Mouse (Mus musculus) small intestine, adult 10 weeks (tissue): ENCODE results near the gene Adamts8. TPM values are rescaled to one million over a fixed set of nuclear protein-coding genes. Genes with fewer than 3 reads are reported as not detected.

Source experiments
- polyA plus RNA-seq: library from polyadenylated mRNA; stranded (reverse); fragments of 350-450 nt; fragmentation: Illumina TruSeq; extraction: RNeasy Lipid Tissue Mini Kit (QIAGEN cat#74804); gene quantifications from one replicate; pipeline ENCODE4 v1.2.3, GENCODE M21; 2014; ENCODE audit warnings: low replicate concordance

The Adamts8 gene
- polyA plus RNA-seq: 0.82 TPM

DNA sequence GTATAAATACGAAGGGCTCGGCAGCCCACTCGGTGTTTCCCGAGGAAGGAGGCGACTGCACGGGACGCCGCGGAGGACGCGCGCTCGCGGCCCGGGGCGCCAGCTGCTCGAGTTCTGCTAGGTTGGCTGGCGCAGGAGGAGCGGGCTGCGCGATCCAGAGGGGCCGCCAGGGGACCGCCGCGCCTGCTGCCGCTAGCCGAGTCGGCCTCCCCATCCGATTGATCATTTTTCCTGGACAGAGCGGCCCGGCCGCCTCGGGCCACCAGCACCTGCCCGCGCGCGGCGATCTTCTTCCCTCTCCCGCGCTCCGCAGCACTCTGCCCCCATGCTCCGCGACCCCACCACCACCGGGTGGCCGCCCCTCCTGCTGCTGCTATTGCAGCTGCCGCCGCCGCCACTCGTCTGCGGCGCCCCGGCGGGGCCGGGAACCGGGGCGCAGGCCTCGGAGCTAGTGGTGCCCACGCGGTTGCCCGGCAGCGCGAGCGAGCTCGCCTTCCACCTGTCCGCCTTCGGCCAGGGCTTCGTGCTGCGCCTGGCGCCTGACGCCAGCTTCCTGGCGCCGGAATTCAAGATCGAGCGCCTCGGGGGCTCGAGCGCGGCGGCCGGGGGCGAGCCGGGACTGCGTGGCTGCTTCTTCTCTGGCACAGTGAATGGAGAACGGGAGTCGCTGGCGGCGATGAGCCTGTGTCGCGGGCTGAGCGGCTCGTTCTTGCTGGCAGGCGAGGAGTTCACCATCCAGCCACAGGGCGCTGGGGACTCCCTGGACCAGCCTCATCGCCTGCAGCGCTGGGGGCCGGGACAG lies at the start of gene Adamts8:
Gene Adamts8 (plus strand): TSS at position 51 of the 802 bp plus-strand sequence.

GRCm38 (mm10) chr9:30922197-30922894 lies 20.0 kb upstream of the Adamts8 start, which contains the start of gene Adamts15:
Gene Adamts15 (minus strand): TSS chr9:30922452.

Other genes starting within 250 kb of the Adamts8 start
- 1.6 TPM for gene Adamts15, start 20.1 kb upstream of the Adamts8 start, polyA plus RNA-seq
- gene Zbtb44, start 88.1 kb downstream of the Adamts8 start, polyA plus RNA-seq: 21.5 TPM
- gene St14, start 189.3 kb downstream of the Adamts8 start, polyA plus RNA-seq: 3.1 TPM